Mouse (Mus musculus) heart, embryonic 15.5 days (tissue): ENCODE results near the gene 1700030K09Rik. TPM values are rescaled to one million over a fixed set of nuclear protein-coding genes. Genes with fewer than 3 reads are reported as not detected.
A peak's percentile ranks its signal among the peaks of the same experiment; 100 is the strongest.

Experiments used
- ATAC-seq: fragments of 200-750 bp; cut with Nextera tagmentation; replicated peaks from 2 replicates; pipeline ENCODE4 v1.8.0; 2017; ENCODE audit warnings: low read depth, moderate TSS enrichment; ENCODE audit not compliant: insufficient number of reproducible peaks, insufficient read depth, low FRiP score
- H3K27ac ChIP-seq: fragments of 300-500 bp; sonication (generic); 2 replicates; pipeline ENCODE4 v1.5.1; 2015; ENCODE audit warnings: mild to moderate bottlenecking, inconsistent platforms
- H3K27me3 ChIP-seq: fragments of 300-500 bp; sonication (generic); 2 replicates; pipeline ENCODE4 v1.6.1; 2015; ENCODE audit warnings: inconsistent platforms
- H3K36me3 ChIP-seq: fragments of 300-500 bp; sonication (generic); 2 replicates; pipeline ENCODE4 v1.6.1; 2015; ENCODE audit warnings: mild to moderate bottlenecking, inconsistent platforms
- H3K4me1 ChIP-seq: fragments of 300-500 bp; sonication (generic); replicated peaks from 2 replicates; pipeline ENCODE4 v1.6.1; 2015; ENCODE audit warnings: inconsistent platforms
- H3K4me2 ChIP-seq: fragments of 300-500 bp; sonication (generic); 2 replicates; pipeline ENCODE4 v1.6.1; 2015; ENCODE audit warnings: inconsistent platforms, mild to moderate bottlenecking, moderate library complexity
- H3K4me3 ChIP-seq: fragments of 300-500 bp; sonication (generic); 2 replicates; pipeline ENCODE4 v1.5.1; 2015; ENCODE audit warnings: mild to moderate bottlenecking, inconsistent platforms
- H3K9ac ChIP-seq: fragments of 300-500 bp; sonication (generic); 2 replicates; pipeline ENCODE4 v1.6.1; 2015; ENCODE audit warnings: mild to moderate bottlenecking, inconsistent platforms
- H3K9me3 ChIP-seq: fragments of 300-500 bp; sonication (generic); replicated peaks from 2 replicates; pipeline ENCODE4 v1.6.1; 2016; ENCODE audit warnings: inconsistent platforms
- WGBS: fragments of 180-500 bp; shearing (Covaris S2); methylation state at CpG from one replicate; pipeline ENCODE4 v1.1.7; 2015; ENCODE audit warnings: mixed read lengths; 5-methylcytosine and 5-hydroxymethylcytosine counted together
- polyA plus RNA-seq: library from polyadenylated mRNA; unstranded; fragments of >200 nt; fragmentation: Nextera tagmentation; extraction: Ambion mirVana; gene quantifications from 2 replicates; pipeline ENCODE4 v1.2.1, GENCODE M21; 2015

The 1700030K09Rik gene
- polyA plus RNA-seq, result 8.6 and 11.0 TPM in 2 replicates

- 0 out of 2 replicates have a peak within 1 kb of the TSS, but pooled peaks have one; percentile 29 for H3K27ac ChIP-seq
- H3K9me3 ChIP-seq, result no peaks in the 10 kb centered on the region
- peak within 1 kb of the TSS; percentile 51 for H3K4me3 ChIP-seq
- peaks cover 4% of the 10 kb centered on the region; the same call in 1 of the 2 replicates for H3K4me1 ChIP-seq
- peak within 1 kb of the TSS; percentile 59 for H3K9ac ChIP-seq
- WGBS, result 5% methylated on average over 34 of the region's 34 CpGs
- H3K4me2 ChIP-seq, result peak within 1 kb of the TSS; percentile 74
- H3K36me3 ChIP-seq, result no peaks in the 10 kb centered on the region
- peak; percentile 99 for ATAC-seq
- H3K27me3 ChIP-seq, result no peaks in the 10 kb centered on the region
These were observed at the start of gene 1700030K09Rik, which contains the start of gene Calr3 for GRCm38 (mm10) chr8:72443338-72443993. Gene 1700030K09Rik (plus strand): TSS chr8:72443880. Gene Calr3 (minus strand): TSS chr8:72443870.

- H3K4me2 ChIP-seq, result no peak overlapping the region
- no peak; the same call in 1 of the 2 replicates for ATAC-seq
- peaks cover 19% of the 10 kb centered on the region for H3K4me1 ChIP-seq
- no peak overlapping the region for H3K4me3 ChIP-seq
- H3K9me3 ChIP-seq, result no peaks in the 10 kb centered on the region
- no peak overlapping the region for H3K9ac ChIP-seq
- H3K27me3 ChIP-seq, result no peaks in the 10 kb centered on the region
- H3K36me3 ChIP-seq, result peaks cover 16% of the 10 kb centered on the region
- 82% methylated on average over 1 of the region's 1 CpGs for WGBS
- H3K27ac ChIP-seq, result no peak overlapping the region
These were observed 42.3 kb upstream of the 1700030K09Rik start for GRCm38 (mm10) chr8:72401381-72401780.

GRCm38 (mm10) chr8:72402981-72403380 lies 40.7 kb upstream of the 1700030K09Rik start:
- WGBS, result 84% methylated on average over 3 of the region's 3 CpGs
- Histone ChIP-seq H3K9me3 (no peaks in the 10 kb centered on the region), H3K4me3 (no peak overlapping the region), H3K27me3 (no peaks in the 10 kb centered on the region), H3K27ac (no peak overlapping the region), H3K4me2 (no peak overlapping the region), H3K36me3 (no peaks in the 10 kb centered on the region; the same call in 1 of the 2 replicates), H3K4me1 (peaks cover 19% of the 10 kb centered on the region), H3K9ac (no peak overlapping the region)
- ATAC-seq, result no peak

- H3K27ac ChIP-seq, result no peak overlapping the region
- peaks cover 34% of the 10 kb centered on the region for H3K4me1 ChIP-seq
- no peak for ATAC-seq
- no peaks in the 10 kb centered on the region for H3K36me3 ChIP-seq
- WGBS, result 93% methylated on average over 1 of the region's 1 CpGs
- no peaks in the 10 kb centered on the region for H3K9me3 ChIP-seq
- H3K4me2 ChIP-seq, result no peak overlapping the region
- H3K27me3 ChIP-seq, result no peaks in the 10 kb centered on the region
- H3K4me3 ChIP-seq, result no peak overlapping the region
- H3K9ac ChIP-seq, result no peak overlapping the region
These were observed 35.8 kb upstream of the 1700030K09Rik start for GRCm38 (mm10) chr8:72407878-72408277.

- H3K4me3 ChIP-seq, result no peak overlapping the region
- no peaks in the 10 kb centered on the region for H3K36me3 ChIP-seq
- H3K4me2 ChIP-seq, result no peak overlapping the region
- 72% methylated on average over 3 of the region's 3 CpGs for WGBS
- H3K4me1 ChIP-seq, result peaks cover 43% of the 10 kb centered on the region
- no peaks in the 10 kb centered on the region for H3K9me3 ChIP-seq
- no peak overlapping the region for H3K9ac ChIP-seq
- ATAC-seq, result no peak
- H3K27ac ChIP-seq, result no peak overlapping the region
- no peaks in the 10 kb centered on the region for H3K27me3 ChIP-seq
These were observed 34.2 kb upstream of the 1700030K09Rik start for GRCm38 (mm10) chr8:72409443-72409842.

- H3K9ac ChIP-seq, result no peak overlapping the region
- WGBS, result 66% methylated on average over 7 of the region's 7 CpGs
- peaks cover 78% of the 10 kb centered on the region for H3K4me1 ChIP-seq
- H3K9me3 ChIP-seq, result no peaks in the 10 kb centered on the region
- H3K4me2 ChIP-seq, result no peak overlapping the region
- H3K36me3 ChIP-seq, result no peaks in the 10 kb centered on the region
- no peaks in the 10 kb centered on the region for H3K27me3 ChIP-seq
- H3K27ac ChIP-seq, result no peak overlapping the region
- no peak overlapping the region for H3K4me3 ChIP-seq
- ATAC-seq, result no peak
These were observed 29.8 kb upstream of the 1700030K09Rik start for GRCm38 (mm10) chr8:72413839-72414238.

- Histone ChIP-seq H3K9me3 (no peaks in the 10 kb centered on the region), H3K4me2 (no peak overlapping the region), H3K9ac (no peak overlapping the region), H3K4me1 (peaks cover 80% of the 10 kb centered on the region), H3K4me3 (no peak overlapping the region), H3K27ac (no peak overlapping the region), H3K27me3 (no peaks in the 10 kb centered on the region), H3K36me3 (no peaks in the 10 kb centered on the region)
- WGBS, result 46% methylated on average over 2 of the region's 2 CpGs
- ATAC-seq, result no peak
These were observed 28.4 kb upstream of the 1700030K09Rik start for GRCm38 (mm10) chr8:72415252-72415651.

- Histone ChIP-seq H3K9ac (no peak overlapping the region), H3K4me3 (no peak overlapping the region), H3K27ac (no peak overlapping the region), H3K9me3 (no peaks in the 10 kb centered on the region), H3K4me2 (no peak overlapping the region), H3K4me1 (peaks cover 73% of the 10 kb centered on the region), H3K36me3 (no peaks in the 10 kb centered on the region), H3K27me3 (no peaks in the 10 kb centered on the region)
- no peak for ATAC-seq
- 92% methylated on average over 4 of the region's 4 CpGs for WGBS
These were observed 25.6 kb upstream of the 1700030K09Rik start for GRCm38 (mm10) chr8:72418073-72418472.

GRCm38 (mm10) chr8:72420571-72421361 lies 22.9 kb upstream of the 1700030K09Rik start:
- ATAC-seq, result peak; percentile 51
- H3K27me3 ChIP-seq, result no peaks in the 10 kb centered on the region
- H3K4me3 ChIP-seq, result peak overlapping the region; percentile 85
- no peaks in the 10 kb centered on the region for H3K9me3 ChIP-seq
- 2% methylated on average over 61 of the region's 73 CpGs for WGBS
- peak overlapping the region; percentile 63 for H3K4me2 ChIP-seq
- peak overlapping the region; percentile 80 for H3K9ac ChIP-seq
- H3K27ac ChIP-seq, result peak overlapping the region; percentile 90
- H3K36me3 ChIP-seq, result no peaks in the 10 kb centered on the region
- H3K4me1 ChIP-seq, result peaks cover 53% of the 10 kb centered on the region

- Histone ChIP-seq H3K36me3 (no peaks in the 10 kb centered on the region), H3K9me3 (no peaks in the 10 kb centered on the region), H3K4me3 (peak within 1 kb of the TSS; percentile 85), H3K27ac (peak within 1 kb of the TSS; percentile 90), H3K9ac (peak within 1 kb of the TSS; percentile 80), H3K4me1 (peaks cover 44% of the 10 kb centered on the region), H3K27me3 (no peaks in the 10 kb centered on the region), H3K4me2 (peak within 1 kb of the TSS; percentile 84)
- WGBS, result under 1% methylated on average over 48 of the region's 48 CpGs
- peak; percentile 98 for ATAC-seq
These were observed 22.0 kb upstream of the 1700030K09Rik start, which contains the start of gene Eps15l1 for GRCm38 (mm10) chr8:72421362-72422335. Gene Eps15l1 (minus strand): TSS chr8:72421460.
